Mouse (Mus musculus): ENCODE results near the gene Myoz1.
A peak's percentile ranks its signal among the peaks of the same experiment; 100 is the strongest.
"Not testable (repeated sequence)": the region's sequence is repeated elsewhere in the genome, so short reads cannot be mapped to it uniquely, and the experiment has no call there.

The Myoz1 gene

GRCm38 (mm10) chr14:20656361-20656760 lies at the start of gene Myoz1:
TSS of gene Myoz1 (minus strand) at chr14:20656540.
- DNase-seq (ENCODE audit: low spot score) = no peak

GRCm38 (mm10) chr14:20703461-20703860 lies 47.1 kb upstream of the Myoz1 start:
- not testable (repeated sequence) for DNase-seq (ENCODE audit: low spot score)

- DNase-seq (ENCODE audit: low spot score) = peak; percentile 91
These were observed 46.5 kb upstream of the Myoz1 start, which contains the start of gene Chchd1 for GRCm38 (mm10) chr14:20702741-20703381. TSS of gene Chchd1 (plus strand) at chr14:20703006.

GRCm38 (mm10) chr14:20702096-20702740 lies 45.9 kb upstream of the Myoz1 start:
- no peak for DNase-seq (ENCODE audit: low spot score)

GRCm38 (mm10) chr14:20701554-20701953 lies 45.2 kb upstream of the Myoz1 start:
- no peak for DNase-seq (ENCODE audit: low spot score)

GRCm38 (mm10) chr14:20700362-20700761 lies 44.0 kb upstream of the Myoz1 start:
- DNase-seq (ENCODE audit: low spot score) = no peak

- DNase-seq (ENCODE audit: low spot score) = no peak
These were observed 42.2 kb upstream of the Myoz1 start for GRCm38 (mm10) chr14:20698515-20698914.

- DNase-seq (ENCODE audit: low spot score) = peak; percentile 72
These were observed 40.6 kb upstream of the Myoz1 start for GRCm38 (mm10) chr14:20696986-20697385.

GRCm38 (mm10) chr14:20695761-20696520 lies 39.6 kb upstream of the Myoz1 start:
- DNase-seq (ENCODE audit: low spot score) = no peak

GRCm38 (mm10) chr14:20694884-20695760 lies 38.8 kb upstream of the Myoz1 start, which contains the start of gene Fut11:
TSS of gene Fut11 (plus strand) at chr14:20694968.
- peak; percentile 91 for DNase-seq (ENCODE audit: low spot score)

- no peak for DNase-seq (ENCODE audit: low spot score)
These were observed 38.0 kb upstream of the Myoz1 start for GRCm38 (mm10) chr14:20694185-20694883.

- no peak for DNase-seq (ENCODE audit: low spot score)
These were observed 37.3 kb upstream of the Myoz1 start for GRCm38 (mm10) chr14:20693589-20694101.

- no peak for DNase-seq (ENCODE audit: low spot score)
These were observed 35.4 kb upstream of the Myoz1 start for GRCm38 (mm10) chr14:20691772-20692171.

- DNase-seq (ENCODE audit: low spot score) = no peak
These were observed 32.7 kb upstream of the Myoz1 start for GRCm38 (mm10) chr14:20689009-20689408.

GRCm38 (mm10) chr14:20686576-20686975 lies 30.2 kb upstream of the Myoz1 start:
- DNase-seq (ENCODE audit: low spot score) = no peak

- DNase-seq (ENCODE audit: low spot score) = no peak
These were observed 26.2 kb upstream of the Myoz1 start for GRCm38 (mm10) chr14:20682498-20682897.

GRCm38 (mm10) chr14:20681742-20682141 lies 25.4 kb upstream of the Myoz1 start:
- no peak for DNase-seq (ENCODE audit: low spot score)

GRCm38 (mm10) chr14:20677906-20678305 lies 21.6 kb upstream of the Myoz1 start:
- no peak for DNase-seq (ENCODE audit: low spot score)

- DNase-seq (ENCODE audit: low spot score) = peak; percentile 100
These were observed 17.9 kb upstream of the Myoz1 start, which contains the start of gene Sec24c for GRCm38 (mm10) chr14:20674064-20674833. TSS of gene Sec24c (plus strand) at chr14:20674308.

GRCm38 (mm10) chr14:20673735-20674063 lies 17.4 kb upstream of the Myoz1 start:
- DNase-seq (ENCODE audit: low spot score) = no peak

Measured in retina, embryonic 14.5 days (tissue).